Mouse (Mus musculus) heart, embryonic 16.5 days (tissue): ENCODE results near the gene Ms4a15. TPM values are rescaled to one million over a fixed set of nuclear protein-coding genes. Genes with fewer than 3 reads are reported as not detected.

Experiments used
- ATAC-seq: fragments of 200-750 bp; cut with Nextera tagmentation; replicated peaks from 2 replicates; pipeline ENCODE4 v1.8.0; 2017; ENCODE audit warnings: moderate number of reproducible peaks; ENCODE audit not compliant: insufficient read depth, low FRiP score; ENCODE audit errors: extremely low read depth
- H3K27ac ChIP-seq: fragments of 300-500 bp; sonication (generic); 2 replicates; pipeline ENCODE4 v1.5.1; 2014; ENCODE audit warnings: mild to moderate bottlenecking, low read length, control low read depth, moderate library complexity
- H3K27me3 ChIP-seq: fragments of 300-500 bp; sonication (generic); 2 replicates; pipeline ENCODE4 v1.6.1; 2014; ENCODE audit warnings: low read length, mixed read lengths; ENCODE audit not compliant: control insufficient read depth, insufficient read depth
- H3K36me3 ChIP-seq: fragments of 300-500 bp; sonication (generic); 2 replicates; pipeline ENCODE4 v1.6.1; 2014; ENCODE audit not compliant: control insufficient read depth, insufficient read depth
- H3K4me1 ChIP-seq: fragments of 300-500 bp; sonication (generic); 2 replicates; pipeline ENCODE4 v1.6.1; 2014; ENCODE audit warnings: low read length, mixed read lengths; ENCODE audit not compliant: control insufficient read depth, insufficient read depth
- H3K4me2 ChIP-seq: fragments of 300-500 bp; sonication (generic); 2 replicates; pipeline ENCODE4 v1.6.1; 2014; ENCODE audit warnings: low read depth, mild to moderate bottlenecking, control low read depth, low read length
- H3K4me3 ChIP-seq: fragments of 300-500 bp; sonication (generic); 2 replicates; pipeline ENCODE4 v1.5.1; 2014; ENCODE audit warnings: mild to moderate bottlenecking, control low read depth, low read length
- H3K9ac ChIP-seq: fragments of 300-500 bp; sonication (generic); 2 replicates; pipeline ENCODE4 v1.6.1; 2014; ENCODE audit warnings: low read length, control low read depth
- H3K9me3 ChIP-seq: fragments of 300-500 bp; sonication (generic); replicated peaks from 2 replicates; pipeline ENCODE4 v1.6.1; 2016; ENCODE audit warnings: low read length; ENCODE audit not compliant: control insufficient read depth
- WGBS: fragments of 180-500 bp; shearing (Covaris S2); extraction: QIAGEN DNeasy Blood & Tissue Kit; methylation state at CpG from one replicate; pipeline ENCODE4 v1.1.7; 2014; 5-methylcytosine and 5-hydroxymethylcytosine counted together
- polyA plus RNA-seq: library from polyadenylated mRNA; unstranded; fragments of >200 nt; fragmentation: Nextera tagmentation; extraction: Ambion mirVana; gene quantifications from 2 replicates; pipeline ENCODE4 v1.2.1, GENCODE M21; 2015

The Ms4a15 gene
- polyA plus RNA-seq, 1 experiment from 2014 or later: not detected

GRCm38 (mm10) chr19:10985889-10986288, 7.2 kb downstream of the Ms4a15 start:
- H3K9ac ChIP-seq: no peak overlapping the region
- H3K27me3 ChIP-seq: no peaks in the 10 kb centered on the region
- ATAC-seq: no peak
- 83% methylated on average over 4 of the region's 4 CpGs for WGBS
- no peaks in the 10 kb centered on the region for H3K4me1 ChIP-seq
- no peak overlapping the region for H3K27ac ChIP-seq
- H3K9me3 ChIP-seq: no peaks in the 10 kb centered on the region
- no peaks in the 10 kb centered on the region for H3K36me3 ChIP-seq
- H3K4me3 ChIP-seq: no peak overlapping the region
- no peak overlapping the region for H3K4me2 ChIP-seq

DNA sequence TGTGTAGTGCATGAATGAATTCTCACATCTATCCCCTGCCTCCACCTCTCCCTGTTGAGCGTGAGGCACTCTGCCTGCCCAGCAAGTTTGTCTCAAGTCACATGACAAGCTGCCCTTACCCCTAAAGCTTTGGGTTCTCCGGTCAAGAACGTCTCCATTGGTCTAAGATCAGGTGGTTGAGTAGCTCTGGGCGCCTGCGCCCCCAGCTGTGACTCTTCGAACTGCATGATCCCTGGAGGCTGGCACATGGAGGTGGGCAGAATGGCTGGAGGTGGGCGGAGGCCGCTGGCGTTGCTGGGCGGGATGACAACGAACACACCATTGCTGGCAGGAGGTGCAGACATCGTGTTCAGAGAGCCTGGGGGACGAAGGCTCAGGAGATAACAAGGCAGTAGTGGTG, 8.5 kb downstream of the Ms4a15 start:
- WGBS: 70% methylated on average over 13 of the region's 13 CpGs
- Histone ChIP-seq H3K4me1 (peaks cover 2% of the 10 kb centered on the region; the same call in 1 of the 2 replicates), H3K9ac (no peak overlapping the region), H3K4me3 (no peak overlapping the region), H3K27ac (no peak overlapping the region), H3K9me3 (no peaks in the 10 kb centered on the region), H3K4me2 (no peak overlapping the region), H3K36me3 (no peaks in the 10 kb centered on the region), H3K27me3 (no peaks in the 10 kb centered on the region)
- ATAC-seq: no peak

GRCm38 (mm10) chr19:10983146-10983545, 9.9 kb downstream of the Ms4a15 start:
- no peak overlapping the region for H3K9ac ChIP-seq
- H3K4me1 ChIP-seq: peaks cover 5% of the 10 kb centered on the region; the same call in 1 of the 2 replicates
- H3K36me3 ChIP-seq: no peaks in the 10 kb centered on the region
- no peaks in the 10 kb centered on the region for H3K9me3 ChIP-seq
- H3K27ac ChIP-seq: no peak overlapping the region
- no peak for ATAC-seq
- no peaks in the 10 kb centered on the region for H3K27me3 ChIP-seq
- H3K4me2 ChIP-seq: peak overlapping the region; percentile 15; the same call in 1 of the 2 replicates
- 23% methylated on average over 14 of the region's 14 CpGs for WGBS
- no peak overlapping the region for H3K4me3 ChIP-seq

- Histone ChIP-seq H3K4me3 (no peak overlapping the region), H3K4me1 (peaks cover 5% of the 10 kb centered on the region; the same call in 1 of the 2 replicates), H3K36me3 (no peaks in the 10 kb centered on the region), H3K27me3 (no peaks in the 10 kb centered on the region), H3K27ac (no peak overlapping the region), H3K4me2 (0 out of 2 replicates have a peak overlapping the region, but pooled peaks have one; percentile 50), H3K9me3 (no peaks in the 10 kb centered on the region), H3K9ac (no peak overlapping the region)
- 73% methylated on average over 5 of the region's 5 CpGs for WGBS
- no peak for ATAC-seq
These were observed 12.8 kb downstream of the Ms4a15 start for GRCm38 (mm10) chr19:10980210-10980609.

GRCm38 (mm10) chr19:10979184-10980168, 13.6 kb downstream of the Ms4a15 start:
- WGBS: 9% methylated on average over 18 of the region's 18 CpGs
- Histone ChIP-seq H3K4me1 (peaks cover 5% of the 10 kb centered on the region; the same call in 1 of the 2 replicates), H3K27ac (no peak overlapping the region), H3K4me2 (peak overlapping the region; percentile 50), H3K9ac (peak overlapping the region; percentile 18; the same call in 1 of the 2 replicates), H3K9me3 (no peaks in the 10 kb centered on the region), H3K27me3 (no peaks in the 10 kb centered on the region), H3K36me3 (no peaks in the 10 kb centered on the region), H3K4me3 (0 out of 2 replicates have a peak overlapping the region, but pooled peaks have one; percentile 10)
- peak; percentile 46; the same call in 1 of the 2 replicates for ATAC-seq

GRCm38 (mm10) chr19:10976318-10976717, 16.7 kb downstream of the Ms4a15 start:
- Histone ChIP-seq H3K4me1 (peaks cover 5% of the 10 kb centered on the region), H3K4me3 (no peak overlapping the region), H3K9me3 (peaks cover 4% of the 10 kb centered on the region; the same call in 1 of the 2 replicates), H3K36me3 (no peaks in the 10 kb centered on the region), H3K27me3 (no peaks in the 10 kb centered on the region), H3K27ac (no peak overlapping the region), H3K9ac (no peak overlapping the region), H3K4me2 (no peak overlapping the region)
- WGBS: 38% methylated on average over 4 of the region's 4 CpGs
- no peak for ATAC-seq

- Histone ChIP-seq H3K4me3 (no peak overlapping the region), H3K4me2 (no peak overlapping the region), H3K36me3 (no peaks in the 10 kb centered on the region), H3K4me1 (peaks cover 5% of the 10 kb centered on the region), H3K27ac (no peak overlapping the region), H3K9me3 (peaks cover 4% of the 10 kb centered on the region; the same call in 1 of the 2 replicates), H3K9ac (no peak overlapping the region), H3K27me3 (no peaks in the 10 kb centered on the region)
- WGBS: 74% methylated on average over 2 of the region's 2 CpGs
- ATAC-seq: no peak
These were observed 17.9 kb downstream of the Ms4a15 start for GRCm38 (mm10) chr19:10975187-10975586.

DNA sequence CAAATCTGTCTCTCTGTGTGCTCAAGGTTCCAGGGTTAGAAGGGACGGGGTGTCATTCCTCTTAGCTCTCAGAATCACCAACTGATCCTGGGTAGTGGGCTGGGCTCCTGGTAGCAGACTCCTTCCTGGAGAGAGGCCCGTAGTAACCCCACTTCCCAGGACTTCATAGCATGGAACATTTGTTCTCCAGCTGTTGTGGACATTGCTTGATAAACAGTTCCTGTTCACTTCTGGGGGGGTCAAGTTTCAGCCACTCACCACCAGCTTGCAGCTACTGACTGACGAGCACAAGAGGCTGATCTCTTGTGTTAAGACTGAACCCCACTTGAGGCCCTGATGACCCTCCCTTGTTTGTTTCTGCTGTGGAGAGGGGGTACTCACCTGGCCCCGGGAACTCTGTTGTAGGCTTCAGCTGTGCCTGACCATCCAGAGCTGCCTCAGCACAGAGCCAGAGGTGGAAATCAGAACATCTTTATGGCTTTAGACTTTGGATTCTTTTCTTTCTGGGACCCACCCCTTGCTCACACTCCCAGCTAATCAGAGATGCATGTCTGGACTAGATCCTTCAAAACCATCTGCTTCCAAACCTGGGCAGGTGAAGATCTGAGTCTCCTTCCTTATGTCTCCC, 18.7 kb downstream of the Ms4a15 start, which contains the start of gene Ms4a10:
TSS of gene Ms4a10 (minus strand) at position 433 of the 628 bp plus-strand sequence.
- 0 out of 2 replicates have a peak, but pooled peaks have one; percentile 57 for ATAC-seq
- no peak within 1 kb of the TSS for H3K4me3 ChIP-seq

More for the DNA sequence above, 18.7 kb downstream of the Ms4a15 start, which contains the start of gene Ms4a10:
- WGBS: 35% methylated on average over 4 of the region's 4 CpGs
- Histone ChIP-seq H3K27ac (no peak within 1 kb of the TSS), H3K4me1 (peaks cover under 1% of the 10 kb centered on the region), H3K36me3 (no peaks in the 10 kb centered on the region), H3K4me2 (no peak within 1 kb of the TSS), H3K9me3 (peaks cover 4% of the 10 kb centered on the region; the same call in 1 of the 2 replicates), H3K27me3 (no peaks in the 10 kb centered on the region), H3K9ac (no peak within 1 kb of the TSS)
